Mouse (Mus musculus) myocyte (in vitro differentiated cells): ENCODE data around the gene Lyst. TPM values are rescaled to one million over a fixed set of nuclear protein-coding genes. Genes with fewer than 3 reads are reported as not detected.

Source experiments
- H3K27me3 ChIP-seq: one replicate; pipeline ENCODE4 v1.6.1; 2011; ENCODE audit not compliant: control insufficient read depth, insufficient read depth, insufficient read length
- H3K36me3 ChIP-seq: one replicate; pipeline ENCODE4 v1.6.1; 2011; ENCODE audit not compliant: control insufficient read depth, insufficient read depth
- H3K4me2 ChIP-seq: one replicate; pipeline ENCODE4 v1.6.1; 2011; ENCODE audit warnings: low read depth, control low read depth
- H3K4me3 ChIP-seq: one replicate; pipeline ENCODE4 v1.5.1; 2011; ENCODE audit warnings: mild to moderate bottlenecking, control low read depth, moderate library complexity
- H3K79me2 ChIP-seq: one replicate; pipeline ENCODE4 v1.6.1; 2011; ENCODE audit not compliant: control insufficient read depth, insufficient read depth
- H3ac ChIP-seq: one replicate; pipeline ENCODE4 v1.6.1; 2011; ENCODE audit not compliant: control insufficient read depth, insufficient read length
- CEBPB ChIP-seq: IDR thresholded peaks from 2 replicates; pipeline ENCODE4 v1.6.1; 2011; ENCODE audit warnings: mild to moderate bottlenecking, moderate library complexity; ENCODE audit not compliant: poor library complexity, insufficient read depth, severe bottlenecking
- E2F4 ChIP-seq: IDR thresholded peaks from one replicate; pipeline ENCODE4 v1.6.1; 2011; ENCODE audit warnings: mild to moderate bottlenecking, control low read depth, moderate library complexity; ENCODE audit not compliant: insufficient read depth
- MAX ChIP-seq: IDR thresholded peaks from one replicate; pipeline ENCODE4 v1.6.1; 2011; ENCODE audit warnings: low read depth, mild to moderate bottlenecking, control low read depth
- MYOD1 ChIP-seq, 3 experiments: IDR thresholded peaks; one replicate each; pipeline ENCODE4 v1.6.1; 2011; ENCODE audit warnings: control low read depth in 2 of 3, low read depth in 2 of 3, mild to moderate bottlenecking in 2 of 3, moderate library complexity in 1 of 3; ENCODE audit not compliant: insufficient read length in 2 of 3, control insufficient read depth in 1 of 3
- MYOG ChIP-seq, 3 experiments: IDR thresholded peaks; one replicate each; pipeline ENCODE4 v1.6.1; 2011; ENCODE audit warnings: control low read depth in 2 of 3, low read depth in 2 of 3, mild to moderate bottlenecking in 2 of 3; ENCODE audit not compliant: insufficient read length in 2 of 3, control insufficient read depth in 1 of 3, insufficient read depth in 1 of 3
- POLR2A ChIP-seq: IDR thresholded peaks from one replicate; pipeline ENCODE4 v1.6.1; 2011; ENCODE audit warnings: low read depth, mild to moderate bottlenecking, control low read depth, moderate library complexity; ENCODE audit not compliant: insufficient read length
- POLR2AphosphoS2 ChIP-seq: IDR thresholded peaks from one replicate; pipeline ENCODE4 v1.6.1; 2011; ENCODE audit warnings: low read depth, control low read depth; ENCODE audit not compliant: insufficient read length
- REST ChIP-seq: IDR thresholded peaks from one replicate; pipeline ENCODE4 v1.6.1; 2011; ENCODE audit warnings: mild to moderate bottlenecking, control low read depth, moderate library complexity; ENCODE audit not compliant: insufficient read depth, insufficient read length
- SRF ChIP-seq: IDR thresholded peaks from one replicate; pipeline ENCODE4 v1.6.1; 2011; ENCODE audit warnings: low read depth; ENCODE audit not compliant: control insufficient read depth, insufficient read length
- TCF12 ChIP-seq: IDR thresholded peaks from one replicate; pipeline ENCODE4 v1.6.1; 2011; ENCODE audit warnings: mild to moderate bottlenecking, control low read depth; ENCODE audit not compliant: poor library complexity, insufficient read depth, severe bottlenecking
- TCF3 ChIP-seq: IDR thresholded peaks from one replicate; pipeline ENCODE4 v1.6.1; 2011; ENCODE audit warnings: low read depth, control low read depth; ENCODE audit not compliant: insufficient read length
- USF1 ChIP-seq: IDR thresholded peaks from one replicate; pipeline ENCODE4 v1.6.1; 2011; ENCODE audit warnings: low read depth, mild to moderate bottlenecking, control low read depth, moderate library complexity
- polyA plus RNA-seq: library from polyadenylated mRNA; unstranded; fragments of >200 nt; fragmentation: generic; extraction: Trizol; gene quantifications from one replicate; pipeline ENCODE4 v1.2.1, GENCODE M21; 2012; ENCODE audit warnings: missing spikeins

Gene Lyst
- polyA plus RNA-seq, 1 experiment: 3.6 TPM

GRCm38 (mm10) chr13:13777696-13778095 is 187.5 kb downstream of the Lyst start:
- Histone ChIP-seq H3K36me3 (peaks cover 6% of the 10 kb centered on the region), H3K4me3 (no peak overlapping the region), H3K4me2 (no peak overlapping the region), H3ac (no peak overlapping the region), H3K79me2 (no peaks in the 10 kb centered on the region), H3K27me3 (no peaks in the 10 kb centered on the region)
- TF ChIP-seq MYOD1 (IDR thresholded peaks at IDR 0.05; ENCODE audit: control insufficient read depth in 1 of 3, insufficient read length in 2 of 3, low read depth in 2 of 3): no peak
- no peak for TF ChIP-seq REST
- no peak for TF ChIP-seq USF1
- no peak for TF ChIP-seq TCF12
- no peak for TF ChIP-seq POLR2A
- no peak for TF ChIP-seq SRF
- TF ChIP-seq E2F4: no peak
- no peak for TF ChIP-seq POLR2AphosphoS2
- TF ChIP-seq MAX: no peak
- no peak for TF ChIP-seq TCF3

DNA sequence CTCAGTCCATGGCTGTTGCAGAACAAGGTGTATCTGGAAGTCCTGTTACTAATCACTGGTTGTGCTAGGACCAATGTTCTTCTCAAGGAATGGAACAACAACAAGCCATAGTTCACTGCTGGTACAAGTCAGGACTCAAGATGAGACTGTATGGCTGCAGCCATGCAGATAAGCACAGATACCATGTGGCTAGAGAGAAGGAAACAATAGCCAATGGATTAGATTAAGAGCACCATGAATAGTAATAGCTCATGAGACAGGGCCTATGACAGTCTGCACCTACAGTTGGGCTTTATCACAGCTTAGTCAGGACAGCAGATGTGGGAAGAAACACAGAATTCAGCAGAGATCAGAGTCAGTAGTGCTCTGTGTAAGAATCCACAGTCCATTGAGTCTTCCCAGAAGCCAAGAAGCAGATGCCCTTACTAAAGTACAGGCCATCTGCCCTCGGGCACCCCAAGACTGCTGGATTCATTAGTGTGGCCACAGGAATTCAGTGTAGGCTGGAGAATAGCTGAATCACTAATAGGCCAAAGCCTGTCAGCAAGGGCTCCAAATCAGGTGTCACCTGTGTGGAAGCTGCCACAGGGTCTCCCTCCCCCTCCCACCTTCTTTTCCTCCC is 188.8 kb downstream of the Lyst start:
- Histone ChIP-seq H3K4me2 (no peak overlapping the region), H3K4me3 (no peak overlapping the region), H3K79me2 (no peaks in the 10 kb centered on the region), H3ac (no peak overlapping the region), H3K36me3 (peaks cover 6% of the 10 kb centered on the region), H3K27me3 (peaks cover under 1% of the 10 kb centered on the region)
- no peak for TF ChIP-seq MAX
- TF ChIP-seq SRF: no peak
- TF ChIP-seq MYOD1 (IDR thresholded peaks at IDR 0.05; ENCODE audit: control insufficient read depth in 1 of 3, insufficient read length in 2 of 3, low read depth in 2 of 3): no peak
- TF ChIP-seq TCF12: no peak
- TF ChIP-seq POLR2AphosphoS2: no peak
- TF ChIP-seq POLR2A: no peak
- no peak for TF ChIP-seq TCF3
- no peak for TF ChIP-seq CEBPB
- no peak for TF ChIP-seq REST
- no peak for TF ChIP-seq MYOG (IDR thresholded peaks at IDR 0.05; ENCODE audit: control insufficient read depth in 1 of 3, insufficient read depth in 1 of 3, insufficient read length in 2 of 3, low read depth in 2 of 3)
- no peak for TF ChIP-seq USF1
- TF ChIP-seq E2F4: no peak

DNA sequence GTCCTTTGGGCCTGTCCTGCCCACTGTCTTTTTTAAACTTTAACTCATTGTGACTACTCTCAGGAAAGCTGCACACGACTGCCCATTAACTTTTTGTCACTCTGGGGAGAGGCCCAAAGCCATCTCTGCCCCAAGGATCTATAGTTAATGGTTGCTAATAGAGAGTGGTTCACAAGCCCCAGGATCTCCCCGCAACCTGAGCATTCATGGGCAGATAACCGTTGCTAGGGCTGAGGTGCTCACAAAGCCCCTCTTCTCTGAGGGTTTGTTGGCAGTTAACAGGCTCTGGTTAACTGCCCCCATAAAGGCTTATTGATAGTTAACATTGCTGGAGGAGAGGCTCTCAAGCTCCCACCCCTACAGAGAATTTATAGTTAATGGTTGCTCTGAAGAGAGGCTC is 190.1 kb downstream of the Lyst start:
- no peak overlapping the region for H3K4me3 ChIP-seq
- H3K79me2 ChIP-seq: no peaks in the 10 kb centered on the region
- TF ChIP-seq MYOD1 (IDR thresholded peaks at IDR 0.05; ENCODE audit: control insufficient read depth in 1 of 3, insufficient read length in 2 of 3, low read depth in 2 of 3): no peak
- TF ChIP-seq CEBPB: no peak
- no peak for TF ChIP-seq POLR2A
- TF ChIP-seq REST: no peak
- no peak for TF ChIP-seq TCF3
- TF ChIP-seq POLR2AphosphoS2: no peak
- TF ChIP-seq MYOG (IDR thresholded peaks at IDR 0.05; ENCODE audit: control insufficient read depth in 1 of 3, insufficient read depth in 1 of 3, insufficient read length in 2 of 3, low read depth in 2 of 3): no peak
- TF ChIP-seq USF1: no peak
- no peak for TF ChIP-seq TCF12
- TF ChIP-seq MAX: no peak
- no peak for TF ChIP-seq E2F4
- no peak for TF ChIP-seq SRF

DNA sequence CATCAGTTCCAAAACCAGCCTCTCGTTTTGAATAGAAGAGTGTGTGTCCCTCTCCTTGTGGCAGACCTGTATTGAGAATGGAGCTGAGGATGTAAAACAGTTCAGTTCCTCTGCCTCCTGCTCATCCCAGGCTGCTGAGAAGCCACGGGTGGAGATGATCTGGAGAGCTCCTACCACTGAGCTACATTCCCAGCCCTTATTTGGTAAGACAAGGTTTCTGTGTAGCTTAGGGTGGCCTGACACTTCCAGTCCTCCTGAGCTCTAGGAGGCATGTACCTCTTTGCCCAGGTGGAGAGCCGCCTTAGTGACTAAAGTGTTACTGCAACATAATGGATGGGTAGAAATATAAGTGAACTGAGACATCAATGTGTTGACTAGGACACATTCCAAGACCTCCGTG is 190.8 kb downstream of the Lyst start:
- Histone ChIP-seq H3K27me3 (peaks cover 8% of the 10 kb centered on the region), H3K36me3 (peaks cover 6% of the 10 kb centered on the region), H3K79me2 (no peaks in the 10 kb centered on the region), H3ac (no peak overlapping the region), H3K4me2 (no peak overlapping the region), H3K4me3 (no peak overlapping the region)
- TF ChIP-seq SRF (no peak), USF1 (no peak), E2F4 (no peak), CEBPB (no peak), REST (no peak), TCF3 (no peak), TCF12 (no peak), POLR2AphosphoS2 (no peak), MYOD1 (IDR thresholded peaks at IDR 0.05; ENCODE audit: control insufficient read depth in 1 of 3, insufficient read length in 2 of 3, low read depth in 2 of 3) (no peak), POLR2A (no peak), MYOG (IDR thresholded peaks at IDR 0.05; ENCODE audit: control insufficient read depth in 1 of 3, insufficient read depth in 1 of 3, insufficient read length in 2 of 3, low read depth in 2 of 3) (no peak), MAX (no peak)

More for the DNA sequence above, 190.1 kb downstream of the Lyst start:
- Histone ChIP-seq H3K27me3 (peaks cover 6% of the 10 kb centered on the region), H3K36me3 (peaks cover 6% of the 10 kb centered on the region), H3ac (no peak overlapping the region), H3K4me2 (no peak overlapping the region)
